In the genomic region with DNA sequence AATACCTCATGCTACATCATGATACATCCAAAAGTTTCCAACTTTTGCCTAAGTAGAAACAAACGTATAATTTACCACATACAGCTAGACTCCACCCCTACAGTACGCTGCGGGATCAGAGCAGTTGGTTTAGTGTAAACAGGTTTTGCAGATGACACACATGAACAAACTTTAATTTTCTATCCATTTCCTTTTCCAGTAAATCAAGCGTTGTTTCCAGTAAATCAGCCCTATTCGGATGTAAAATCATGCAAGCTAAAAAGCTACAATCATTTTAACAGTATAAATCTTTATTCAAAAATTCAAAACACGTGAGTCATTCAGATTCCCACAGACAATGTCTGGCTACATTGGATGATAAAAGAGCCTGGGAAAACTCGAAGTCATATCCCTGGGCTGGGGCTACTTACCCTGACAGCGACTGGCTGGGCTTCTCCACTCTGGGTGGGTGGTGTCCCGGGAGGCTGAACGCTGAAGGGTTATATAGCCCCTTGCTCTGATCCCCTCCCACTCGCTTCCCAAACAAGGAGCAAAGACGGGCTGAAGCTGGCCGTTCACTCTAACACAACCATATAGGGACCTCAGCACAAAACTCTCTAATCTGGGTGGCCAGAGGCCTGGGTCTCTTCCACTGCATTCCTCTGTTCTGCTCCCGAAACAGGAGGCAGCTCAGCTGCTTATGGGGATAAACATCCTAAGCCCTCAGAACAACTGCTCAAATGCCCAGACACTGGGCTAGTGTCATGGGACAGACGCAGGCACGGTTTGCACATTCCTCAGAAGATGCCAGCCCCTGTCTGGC, we compare ENCODE assay signal across 8 mouse cellular contexts. TPM values are rescaled to one million over a fixed set of nuclear protein-coding genes. Genes with fewer than 3 reads are reported as not detected.
A peak's percentile ranks its signal among the peaks of the same experiment; 100 is the strongest.
DNase-seq lines count a peak whose midpoint lies in the region; ATAC-seq and TF ChIP-seq lines count a peak whose summit lies in the region.

A gene (minus strand): TSS at position 711 of the 802 bp plus-strand sequence.

- no peak for TF ChIP-seq POLR2A in cerebellum, adult 2 months (IDR thresholded peaks at IDR 0.05; ENCODE audit: borderline replicate concordance, insufficient read depth, low read length)

- H3K36me3 ChIP-seq in C2C12 (ENCODE audit: control insufficient read depth, insufficient read depth), result no peaks in the 10 kb centered on the region
- no peaks in the 10 kb centered on the region for H3K36me3 ChIP-seq in hindbrain, embryonic 13.5 days
- H3K36me3 ChIP-seq in liver, embryonic 15.5 days (replicated peaks), result no peaks in the 10 kb centered on the region
- no peaks in the 10 kb centered on the region for H3K36me3 ChIP-seq in stomach, postnatal 0 days (ENCODE audit: control insufficient read depth, insufficient read depth, low read length)

- no peak for TF ChIP-seq CTCF in cerebellum, adult 2 months (IDR thresholded peaks at IDR 0.05; ENCODE audit: borderline replicate concordance, insufficient read depth, low read depth, low read length)
- no peak for TF ChIP-seq CTCF in C2C12 (IDR thresholded peaks at IDR 0.05; ENCODE audit: control insufficient read depth, insufficient read depth, insufficient read length)
- no peak for TF ChIP-seq CTCF in stomach, postnatal 0 days (IDR thresholded peaks at IDR 0.05; ENCODE audit: low read depth)

- H3K79me2 ChIP-seq in C2C12 (ENCODE audit: control insufficient read depth, insufficient read depth), result peaks cover 18% of the 10 kb centered on the region

- peak; percentile 87 for TF ChIP-seq EP300 in stomach, postnatal 0 days (optimal IDR thresholded peaks at IDR 0.05)

- no peak within 1 kb of the TSS for H3K27ac ChIP-seq in cerebellum, adult 2 months (ENCODE audit: insufficient read depth, low read length)
- no peak within 1 kb of the TSS for H3K27ac ChIP-seq in hindbrain, embryonic 13.5 days
- no peak within 1 kb of the TSS for H3K27ac ChIP-seq in liver, embryonic 15.5 days (replicated peaks)
- peak within 1 kb of the TSS; percentile 97 for H3K27ac ChIP-seq in stomach, postnatal 0 days (replicated peaks)

- peak within 1 kb of the TSS; percentile 69 for H3ac ChIP-seq in C2C12 (ENCODE audit: control insufficient read depth, insufficient read length, low read depth)

- no peak for ATAC-seq in hindbrain, embryonic 13.5 days (ENCODE audit: low FRiP score)
- ATAC-seq in liver, embryonic 15.5 days (ENCODE audit: insufficient read depth), result no peak
- ATAC-seq in stomach, postnatal 0 days (ENCODE audit: low FRiP score, low TSS enrichment), result peak; percentile 90

- 66% methylated on average over 16 of the region's 16 CpGs for WGBS in cerebellum, adult 2 months
- 74% methylated on average over 16 of the region's 16 CpGs for WGBS in hindbrain, embryonic 13.5 days
- WGBS in liver, embryonic 15.5 days (ENCODE audit: insufficient replicate concordance), result 56% methylated on average over 16 of the region's 16 CpGs
- 29% methylated on average over 16 of the region's 16 CpGs for WGBS in stomach, postnatal 0 days

- no peaks in the 10 kb centered on the region for H3K27me3 ChIP-seq in cerebellum, adult 2 months (ENCODE audit: control insufficient read depth, insufficient read depth, low read length)
- no peaks in the 10 kb centered on the region for H3K27me3 ChIP-seq in C2C12 (ENCODE audit: control insufficient read depth, insufficient read depth, insufficient read length)
- H3K27me3 ChIP-seq in hindbrain, embryonic 13.5 days, result no peaks in the 10 kb centered on the region
- H3K27me3 ChIP-seq in liver, embryonic 15.5 days, result no peaks in the 10 kb centered on the region
- H3K27me3 ChIP-seq in stomach, postnatal 0 days (ENCODE audit: control insufficient read depth, insufficient read depth, low read length), result no peaks in the 10 kb centered on the region

- H3K4me1 ChIP-seq in cerebellum, adult 2 months (ENCODE audit: control insufficient read depth, insufficient read depth, low read length), result no peaks in the 10 kb centered on the region
- H3K4me1 ChIP-seq in hindbrain, embryonic 13.5 days (replicated peaks), result no peaks in the 10 kb centered on the region
- H3K4me1 ChIP-seq in liver, embryonic 15.5 days (replicated peaks), result no peaks in the 10 kb centered on the region
- H3K4me1 ChIP-seq in stomach, postnatal 0 days (replicated peaks; ENCODE audit: control insufficient read depth, insufficient read depth), result no peaks in the 10 kb centered on the region

- H3K79me3 ChIP-seq in C2C12 (ENCODE audit: low read depth), result peaks cover 10% of the 10 kb centered on the region

- no peak within 1 kb of the TSS for H3K4me2 ChIP-seq in hindbrain, embryonic 13.5 days
- H3K4me2 ChIP-seq in liver, embryonic 15.5 days, result peak within 1 kb of the TSS; percentile 40
- peak within 1 kb of the TSS; percentile 42 for H3K4me2 ChIP-seq in stomach, postnatal 0 days (replicated peaks; ENCODE audit: low read depth)

- H3K4me3 ChIP-seq in cerebellum, adult 2 months (replicated peaks; ENCODE audit: insufficient read depth, low read depth, low read length), result no peak within 1 kb of the TSS
- peak within 1 kb of the TSS; percentile 23 for H3K4me3 ChIP-seq in C2C12 (ENCODE audit: insufficient read depth, poor library complexity, severe bottlenecking)
- H3K4me3 ChIP-seq in hindbrain, embryonic 13.5 days, result no peak within 1 kb of the TSS
- H3K4me3 ChIP-seq in liver, embryonic 15.5 days (replicated peaks), result no peak within 1 kb of the TSS
- H3K4me3 ChIP-seq in stomach, postnatal 0 days (ENCODE audit: low read depth, low read length), result peak within 1 kb of the TSS; percentile 49

- no peak within 1 kb of the TSS for H3K9ac ChIP-seq in hindbrain, embryonic 13.5 days
- H3K9ac ChIP-seq in liver, embryonic 15.5 days, result no peak within 1 kb of the TSS
- H3K9ac ChIP-seq in stomach, postnatal 0 days (ENCODE audit: low read length), result peak within 1 kb of the TSS; percentile 77

- H3K9me3 ChIP-seq in hindbrain, embryonic 13.5 days, result no peaks in the 10 kb centered on the region
- no peaks in the 10 kb centered on the region for H3K9me3 ChIP-seq in liver, embryonic 15.5 days (replicated peaks)
- no peaks in the 10 kb centered on the region for H3K9me3 ChIP-seq in stomach, postnatal 0 days (ENCODE audit: control insufficient read depth, low read length)

- no peak for DNase-seq in cerebellum, adult 2 months
- DNase-seq in cerebellum, adult 9-11 months, result no peak
- peak; percentile 69 for DNase-seq in fibroblast of lung, adult 2 months (ENCODE audit: low read depth)
- DNase-seq in stomach, postnatal 0 days (ENCODE audit: low spot score), result peak; percentile 51
- no peak for DNase-seq in cerebellum, adult 8-10 months

TF ChIP-seq in C2C12, 6 proteins besides CTCF, POLR2A, EP300 and RAD21:
- no peak for TF ChIP-seq MAX (IDR thresholded peaks at IDR 0.05)
- no peak for TF ChIP-seq MYOD1 (IDR thresholded peaks at IDR 0.05; ENCODE audit: control insufficient read depth, insufficient read length, low read depth)
- no peak for TF ChIP-seq CEBPB (IDR thresholded peaks at IDR 0.05; ENCODE audit: low read depth)
- TF ChIP-seq MYOG (IDR thresholded peaks at IDR 0.05; ENCODE audit: control insufficient read depth, extremely low read depth, insufficient read length), result no peak
- no peak for TF ChIP-seq FOSL1 (IDR thresholded peaks at IDR 0.05; ENCODE audit: insufficient read depth, low read length, poor library complexity, severe bottlenecking)
- no peak for TF ChIP-seq USF1 (IDR thresholded peaks at IDR 0.05; ENCODE audit: low read depth)

RNA-seq across cellular contexts. Expression of the gene that starts here (rescaled TPM):
- 22.0 and 28.4 TPM in 2 replicates for polyA plus RNA-seq in cerebellum, adult 2 months (2012; rRNA removed)
- 1,987 TPM for polyA plus RNA-seq in C2C12 (2012; fragmentation: generic; extraction: Trizol)
- polyA plus RNA-seq in hindbrain, embryonic 13.5 days (2015; fragmentation: Nextera tagmentation; extraction: Ambion mirVana), result 19.5 and 30.0 TPM in 2 replicates
- 19.8 and 22.0 TPM in 2 replicates for polyA plus RNA-seq in liver, embryonic 15.5 days (2015; fragmentation: Nextera tagmentation; extraction: Ambion mirVana)
- 3,095 and 3,545 TPM in 2 replicates for polyA plus RNA-seq in stomach, postnatal 0 days (2015; fragmentation: Nextera tagmentation; extraction: Ambion mirVana)

Comparison
In these comparisons a context has a peak if more than half of its experiments do, and no peak if none do; other contexts are left out.
1. RNA of the gene that starts here (polyA plus RNA-seq): 3,095 to 3,545 TPM in stomach, postnatal 0 days and 1,987 TPM in C2C12 (single experiment); 22.0 to 28.4 TPM in cerebellum, adult 2 months, 19.8 to 22.0 TPM in liver, embryonic 15.5 days and 19.5 to 30.0 TPM in hindbrain, embryonic 13.5 days; every median in the first group is over 10 times any median in the second.
2. DNase-seq: peak in fibroblast of lung, adult 2 months (single experiment) and stomach, postnatal 0 days (single experiment); none in cerebellum, adult 2 months (0 of 2), cerebellum, adult 9-11 months (single experiment) and cerebellum, adult 8-10 months (single experiment).
3. H3K4me3 ChIP-seq: peak in C2C12 (single experiment) and stomach, postnatal 0 days (single experiment); none in cerebellum, adult 2 months (single experiment), hindbrain, embryonic 13.5 days (single experiment) and liver, embryonic 15.5 days (single experiment).